Mouse (Mus musculus) left cerebral cortex, adult 18-20 months (tissue): ENCODE results near the gene Rnf31. TPM values are rescaled to one million over a fixed set of nuclear protein-coding genes. Genes with fewer than 3 reads are reported as not detected.

Experiments used
- DNase-seq, 2 experiments: peaks; one replicate each; pipeline ENCODE4 v3.0.0; 2021 to 2022; ENCODE audit warnings: low spot score in 2 of 2, mixed read lengths in 1 of 2
- total RNA-seq, 2 experiments: library from RNA; stranded (reverse); gene quantifications; 2 replicates each; pipeline ENCODE4 v1.2.3; 2021

Rnf31 gene
- total RNA-seq, 2 experiments from 2014 or later, result 42.0 to 46.2 TPM

DNA sequence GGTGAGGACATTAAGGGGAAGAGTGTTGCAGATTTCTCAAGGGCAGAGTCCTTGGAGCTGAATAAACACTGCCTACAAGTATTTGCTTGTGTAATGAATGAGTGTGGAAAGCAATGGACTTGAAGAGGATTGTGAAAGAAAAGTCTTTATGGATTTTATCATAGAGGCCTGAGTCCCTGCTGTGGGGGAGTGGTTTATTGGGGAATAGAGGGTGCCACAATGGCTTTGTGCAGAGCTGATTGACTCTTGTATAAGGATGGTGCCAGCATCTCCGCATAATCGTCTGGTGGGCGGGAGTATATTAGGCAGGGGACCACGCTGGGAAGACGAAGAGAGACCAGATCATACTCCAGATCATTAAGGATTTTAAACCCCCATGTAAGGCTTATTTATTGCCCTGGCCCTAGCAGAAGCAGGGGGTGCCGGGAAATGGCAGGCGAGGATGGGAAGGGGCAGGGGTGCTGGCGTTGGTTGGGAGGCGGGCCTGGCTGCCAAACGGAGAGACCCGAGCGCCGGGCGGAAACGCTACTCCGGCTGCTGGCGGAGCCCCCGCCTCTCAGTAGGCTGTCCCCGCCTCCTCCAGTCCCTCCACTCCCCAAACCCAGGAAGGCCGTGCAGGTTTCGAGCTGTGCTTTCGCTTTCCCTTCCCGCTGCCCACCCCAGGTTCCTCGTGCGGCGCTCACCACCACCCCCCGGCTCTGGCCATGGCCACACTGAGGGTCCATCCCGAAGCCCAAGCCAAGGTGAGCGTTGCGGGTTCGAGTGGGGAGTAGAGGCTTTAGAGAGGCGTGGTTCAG, 13.4 kb upstream of the Rnf31 start, which contains the start of gene Psme1:
Gene Psme1 (plus strand): TSS at position 253 of the 797 bp plus-strand sequence.
- peak; percentile 43 to 64 for DNase-seq

DNA sequence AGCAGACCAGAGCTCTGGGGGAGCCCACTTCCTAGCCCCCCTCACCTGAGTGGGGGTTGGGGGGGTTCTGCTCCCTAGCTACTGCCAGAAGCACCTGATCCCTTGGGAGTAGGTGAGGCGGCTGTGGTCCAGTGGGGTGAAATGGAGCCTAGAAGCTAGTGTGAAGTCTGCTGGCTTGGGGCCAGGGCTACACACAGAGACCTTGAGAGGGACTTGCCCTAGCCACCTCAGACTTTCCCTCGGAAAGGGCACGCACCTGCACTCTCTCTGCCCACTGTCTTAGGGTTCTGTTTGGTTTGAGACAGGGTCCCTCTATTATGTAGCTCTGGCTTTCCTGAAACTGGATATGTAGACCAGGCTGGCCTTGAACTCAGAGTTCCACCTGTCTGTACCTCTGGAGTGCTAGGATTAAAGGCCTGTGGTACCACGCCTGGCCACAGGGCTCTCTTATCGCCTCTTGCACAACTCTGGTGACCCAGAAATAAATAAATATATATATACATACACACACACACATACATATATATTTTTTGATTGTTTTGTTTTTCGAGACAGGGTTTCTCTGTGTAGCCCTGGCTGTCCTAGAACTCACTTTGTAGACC, 12.7 kb upstream of the Rnf31 start:
- DNase-seq, result no peak

DNA sequence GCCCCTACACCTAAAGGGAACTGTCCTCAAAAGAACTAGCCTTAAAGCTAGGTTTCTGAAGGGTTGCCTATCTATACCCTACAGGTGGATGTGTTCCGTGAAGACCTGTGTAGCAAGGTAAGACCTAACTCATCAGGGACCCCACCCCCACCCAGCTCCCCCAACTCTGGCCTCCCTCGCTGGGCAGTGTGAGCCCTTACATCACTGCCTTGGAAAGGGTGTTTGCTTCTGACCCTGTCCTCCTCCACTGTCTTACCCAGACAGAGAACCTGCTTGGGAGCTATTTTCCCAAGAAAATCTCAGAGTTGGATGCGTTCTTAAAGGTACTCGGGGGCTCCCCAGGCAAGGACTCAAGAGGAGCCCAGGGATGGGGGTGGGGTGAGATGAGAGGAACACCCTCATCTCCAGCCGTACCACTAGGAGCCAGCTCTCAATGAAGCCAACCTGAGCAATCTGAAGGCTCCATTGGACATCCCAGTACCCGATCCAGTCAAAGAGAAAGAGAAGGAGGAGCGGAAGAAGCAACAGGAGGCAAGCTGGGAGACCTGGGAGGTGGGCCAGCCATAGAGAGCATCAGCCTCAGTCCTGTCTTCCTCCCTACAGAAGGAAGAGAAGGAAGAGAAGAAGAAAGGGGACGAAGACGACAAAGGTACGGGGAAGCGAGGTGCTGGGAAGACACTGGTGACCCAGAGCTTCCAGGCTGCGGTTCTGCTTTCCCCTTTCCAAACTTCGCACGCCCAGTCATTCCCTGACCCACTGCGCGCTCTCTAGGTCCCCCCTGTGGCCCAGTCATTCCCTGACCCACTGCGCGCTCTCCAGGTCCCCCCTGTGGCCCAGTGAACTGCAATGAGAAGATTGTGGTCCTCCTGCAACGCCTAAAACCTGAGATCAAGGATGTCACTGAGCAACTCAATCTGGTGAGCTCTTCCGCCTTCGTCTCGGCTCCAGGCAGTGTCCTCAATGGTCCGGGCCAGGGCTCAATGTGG, 11.7 kb upstream of the Rnf31 start:
- DNase-seq, result no peak

DNA sequence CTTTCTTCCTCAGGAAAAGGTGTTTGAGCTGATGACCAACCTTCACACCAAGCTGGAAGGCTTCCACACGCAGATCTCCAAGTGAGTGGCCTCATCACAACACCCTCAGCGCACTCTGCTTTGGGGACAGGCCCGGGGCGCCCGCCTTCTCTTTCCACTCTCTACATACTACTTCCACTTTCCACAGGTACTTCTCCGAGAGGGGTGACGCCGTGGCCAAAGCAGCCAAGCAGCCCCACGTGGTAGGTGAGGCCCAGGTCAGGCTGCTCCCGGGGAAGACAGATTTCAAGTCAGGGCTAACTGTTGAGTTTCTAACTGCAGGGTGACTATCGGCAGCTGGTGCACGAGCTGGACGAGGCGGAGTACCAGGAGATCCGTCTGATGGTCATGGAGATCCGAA, 10.8 kb upstream of the Rnf31 start:
- DNase-seq, result no peak

DNA sequence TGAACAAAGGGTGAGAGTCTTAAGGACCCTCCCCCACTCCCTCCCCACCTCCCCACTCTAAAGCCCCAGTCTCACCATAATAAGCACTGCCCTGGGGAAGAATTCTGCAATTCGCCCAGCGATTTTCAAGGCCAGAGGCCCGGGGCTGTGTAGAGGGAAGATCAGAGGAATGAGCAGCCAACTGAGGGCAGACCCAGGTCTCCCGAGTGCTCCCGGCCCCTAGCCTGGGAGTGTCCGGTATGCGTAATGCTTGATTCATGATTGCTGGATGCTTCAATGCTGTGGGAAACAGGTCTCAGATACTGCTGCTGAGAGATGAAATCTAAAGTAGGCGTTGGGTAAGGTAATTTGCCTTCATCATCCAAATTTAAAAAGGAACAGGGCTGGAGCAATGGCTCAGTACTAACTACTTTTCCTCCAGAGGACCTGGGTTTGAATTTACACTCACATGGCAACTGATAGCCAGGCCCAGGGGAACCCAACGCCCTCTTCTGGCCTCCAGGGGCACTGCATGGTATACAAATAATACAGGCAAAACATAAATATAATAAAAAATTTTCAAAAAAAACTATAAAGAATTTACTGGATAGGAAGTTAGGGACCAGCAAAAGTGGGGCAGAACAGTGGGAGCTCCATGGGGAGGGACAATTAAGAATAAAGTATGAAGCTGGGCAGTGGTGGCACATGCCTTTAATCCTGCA, 9.4 kb upstream of the Rnf31 start:
- DNase-seq, result no peak

DNA sequence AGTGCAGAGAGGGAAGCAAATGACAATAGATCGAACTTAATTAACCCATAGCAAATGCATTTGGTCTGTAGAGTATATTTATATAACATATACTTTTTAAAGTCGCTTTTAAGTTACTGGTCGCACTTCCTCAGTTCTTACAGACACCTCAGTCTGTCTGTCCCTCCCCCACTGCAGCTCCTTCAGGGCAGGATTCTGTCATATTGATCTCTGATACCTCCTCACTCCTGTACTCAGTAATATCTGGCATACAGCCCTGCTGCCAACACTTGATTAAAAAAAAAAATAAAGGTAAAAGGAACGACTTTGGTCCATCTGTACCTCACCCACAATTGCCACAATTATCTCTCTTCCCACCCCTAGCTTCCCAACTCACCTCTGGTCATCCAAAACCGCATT, 7.2 kb upstream of the Rnf31 start:
- no peak for DNase-seq

DNA sequence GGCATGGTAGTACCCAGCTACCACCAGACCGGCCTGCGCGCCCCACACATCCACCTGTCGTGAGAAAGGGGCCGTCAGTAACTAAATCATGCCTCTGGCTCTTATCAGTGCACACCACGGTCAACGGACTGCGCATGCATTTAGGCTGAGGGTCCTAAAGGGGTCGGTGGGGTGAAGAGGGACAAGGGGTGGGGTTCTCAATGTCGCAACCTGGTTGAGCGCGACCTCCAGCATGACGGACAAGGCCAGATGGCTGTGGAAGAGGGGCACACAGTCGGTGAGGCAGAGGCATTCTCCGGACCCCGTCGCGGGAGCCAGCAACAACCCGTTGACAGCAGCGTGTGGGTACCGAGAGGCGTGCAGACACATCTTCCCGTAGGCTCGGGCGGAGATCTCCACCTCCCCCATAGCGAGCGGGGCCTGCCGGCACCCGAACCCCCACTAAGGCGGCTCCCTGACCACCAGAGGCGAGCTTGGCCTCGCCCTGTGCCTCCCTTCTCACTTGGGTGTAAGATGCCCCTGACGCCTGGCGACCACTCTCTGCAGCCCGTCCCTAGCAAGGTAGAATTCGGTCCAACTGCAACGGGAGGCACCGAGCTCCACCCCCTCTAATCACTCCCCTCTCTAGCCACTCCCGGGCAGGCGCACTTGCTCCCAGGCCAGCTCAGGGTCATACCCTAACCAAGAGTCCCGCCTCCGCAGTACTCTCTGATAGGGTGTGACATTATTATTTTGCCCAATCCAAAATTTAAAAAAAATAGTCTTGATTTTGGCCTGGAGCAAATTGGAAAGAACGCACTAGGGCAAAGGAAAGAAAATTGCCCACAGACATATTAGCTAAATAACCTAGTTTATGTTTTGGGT, 6.6 kb upstream of the Rnf31 start, which contains the start of gene Emc9:
Gene Emc9 (minus strand): TSS at position 601 of the 864 bp plus-strand sequence.
- peak; percentile 52 to 65 for DNase-seq

DNA sequence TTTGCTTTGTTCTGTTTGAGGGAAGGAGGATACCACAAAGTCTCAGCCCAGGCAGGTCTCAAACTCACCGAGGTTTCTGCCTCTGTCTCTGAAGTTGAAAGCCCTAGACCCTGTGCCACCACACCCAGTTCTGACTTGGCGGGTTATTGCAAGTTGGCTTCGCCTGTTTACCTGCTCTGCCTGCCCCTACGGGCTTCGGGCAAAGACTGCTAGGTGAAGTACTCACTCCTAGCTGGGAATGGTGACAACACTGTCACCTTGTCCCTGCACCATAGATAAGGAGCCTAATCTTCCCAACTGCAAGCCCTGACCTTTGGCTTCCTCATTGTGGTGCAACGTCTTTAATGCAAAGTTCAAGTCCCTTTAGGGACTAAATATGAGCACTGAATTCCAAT, 5.9 kb upstream of the Rnf31 start:
- no peak for DNase-seq

DNA sequence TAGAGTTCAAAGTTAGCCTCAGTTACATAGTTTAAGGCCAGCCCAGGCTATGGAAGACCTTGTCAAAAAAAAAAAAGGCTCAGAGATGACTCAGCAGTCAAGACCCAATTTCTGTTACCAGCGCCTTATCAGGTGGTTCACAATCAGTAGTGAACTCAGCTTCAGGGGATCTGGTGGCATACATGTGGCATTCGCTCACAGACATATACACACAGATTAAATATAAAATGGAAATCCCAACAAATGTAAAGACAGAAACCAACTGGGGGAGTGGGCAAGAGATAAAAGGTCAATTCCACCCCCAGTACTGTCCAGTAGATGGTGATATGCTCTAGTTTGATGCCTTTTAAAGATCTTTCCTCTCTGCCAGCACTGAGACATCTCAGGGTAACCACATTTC, 5.4 kb upstream of the Rnf31 start:
- no peak for DNase-seq

DNA sequence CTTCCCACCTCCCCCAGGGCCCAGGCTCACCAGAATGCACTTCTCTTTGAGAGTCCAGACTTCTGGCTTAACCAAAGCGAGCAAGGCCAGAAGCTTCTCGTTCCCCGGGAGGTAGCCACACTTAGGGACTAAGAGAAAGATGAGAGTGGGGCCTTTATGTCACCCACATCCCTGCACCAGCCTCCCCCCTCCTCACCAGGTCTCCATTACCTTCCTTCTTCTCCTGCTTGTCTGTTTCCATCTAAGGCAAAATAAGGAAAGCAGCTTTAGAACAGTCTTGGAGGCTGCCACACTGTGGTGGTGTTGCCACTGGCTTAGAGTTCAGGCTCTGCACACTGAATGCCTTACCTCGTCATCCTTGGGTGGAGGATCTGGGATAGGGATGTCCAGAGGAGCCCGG, 2.2 kb upstream of the Rnf31 start:
- DNase-seq, result no peak

DNA sequence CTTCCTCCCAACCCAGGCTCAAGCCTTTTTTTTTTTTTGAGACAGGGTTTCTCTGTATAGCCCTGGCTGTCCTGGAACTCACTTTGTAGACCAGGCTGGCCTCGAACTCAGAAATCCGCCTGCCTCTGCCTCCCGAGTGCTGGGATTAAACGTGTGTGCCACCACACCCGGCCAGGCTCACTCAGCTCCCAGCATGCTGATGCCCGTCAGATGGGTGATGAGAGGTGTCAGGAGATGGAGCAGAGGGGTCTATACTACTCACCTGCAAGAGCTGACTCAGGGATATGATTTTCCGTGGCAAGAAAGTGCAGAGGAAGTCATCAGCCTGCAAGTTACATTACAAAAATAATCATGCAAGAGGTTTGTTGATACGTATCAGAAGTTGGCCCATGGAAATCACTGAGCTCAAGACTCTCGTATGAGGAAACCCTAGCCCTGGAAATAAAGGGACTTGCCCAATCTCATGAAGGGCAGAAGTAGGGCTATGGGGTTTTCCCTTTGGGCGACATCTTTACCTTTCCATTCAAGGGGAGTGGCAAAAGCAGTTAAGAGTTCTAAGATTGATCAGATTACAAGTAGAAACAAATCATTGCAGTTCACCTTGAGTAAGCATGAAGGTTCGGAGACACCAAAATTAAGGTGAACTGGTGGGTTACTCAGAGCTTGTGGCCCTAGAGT, 1.6 kb upstream of the Rnf31 start:
- DNase-seq, result no peak

DNA sequence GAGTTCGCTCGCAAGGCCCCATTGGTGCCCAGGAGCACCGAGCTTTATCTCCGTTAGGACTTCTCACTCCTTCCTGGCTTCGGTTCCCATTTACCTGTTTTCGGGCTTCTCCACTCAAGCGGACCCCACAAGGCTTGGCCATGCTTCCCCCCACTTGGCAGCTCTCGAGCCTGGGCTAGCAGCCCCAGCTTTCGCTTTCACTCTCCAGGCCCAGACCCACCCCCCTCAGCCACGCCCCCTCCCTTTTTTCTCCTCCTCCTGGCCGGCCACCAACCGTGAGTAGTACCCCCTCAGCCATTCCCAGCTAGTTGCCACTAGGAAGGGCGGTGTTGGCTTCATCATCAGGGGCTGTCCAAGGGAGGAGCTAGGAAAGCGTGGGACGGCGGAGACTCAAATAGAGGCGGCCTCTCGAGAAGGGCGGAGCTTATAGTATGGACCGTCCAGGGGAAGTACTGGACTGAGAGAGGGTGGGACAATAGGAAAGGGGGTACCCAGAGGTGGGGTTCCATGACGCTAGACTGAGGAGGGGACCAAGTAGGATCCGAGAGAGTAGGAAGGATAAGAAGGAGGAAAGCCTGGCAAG, 669 bp upstream of the Rnf31 start, which contains the start of gene Psme2:
Gene Psme2 (minus strand): TSS at position 366 of the 583 bp plus-strand sequence.
- peak; percentile 85 to 90 for DNase-seq

DNA sequence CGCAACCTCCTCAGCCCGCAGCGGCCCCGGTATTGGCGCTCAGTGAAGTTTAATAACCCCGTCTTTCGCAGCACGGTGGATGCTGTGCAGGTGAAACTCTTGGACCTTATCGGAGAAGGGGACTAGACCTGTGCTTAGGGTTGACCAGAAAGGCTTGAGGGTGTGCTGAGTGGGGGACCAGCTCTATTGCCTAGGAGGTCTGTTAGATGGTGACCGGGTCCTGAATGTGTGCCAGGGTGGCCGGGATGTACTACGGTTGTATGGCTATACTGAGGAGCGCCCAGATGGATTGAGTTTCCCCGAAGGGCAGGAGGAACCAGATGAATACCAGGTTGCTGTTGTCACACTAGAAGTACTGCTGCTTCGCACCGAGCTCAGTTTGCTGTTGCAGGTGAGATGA, 718 bp downstream of the Rnf31 start:
- no peak for DNase-seq

DNA sequence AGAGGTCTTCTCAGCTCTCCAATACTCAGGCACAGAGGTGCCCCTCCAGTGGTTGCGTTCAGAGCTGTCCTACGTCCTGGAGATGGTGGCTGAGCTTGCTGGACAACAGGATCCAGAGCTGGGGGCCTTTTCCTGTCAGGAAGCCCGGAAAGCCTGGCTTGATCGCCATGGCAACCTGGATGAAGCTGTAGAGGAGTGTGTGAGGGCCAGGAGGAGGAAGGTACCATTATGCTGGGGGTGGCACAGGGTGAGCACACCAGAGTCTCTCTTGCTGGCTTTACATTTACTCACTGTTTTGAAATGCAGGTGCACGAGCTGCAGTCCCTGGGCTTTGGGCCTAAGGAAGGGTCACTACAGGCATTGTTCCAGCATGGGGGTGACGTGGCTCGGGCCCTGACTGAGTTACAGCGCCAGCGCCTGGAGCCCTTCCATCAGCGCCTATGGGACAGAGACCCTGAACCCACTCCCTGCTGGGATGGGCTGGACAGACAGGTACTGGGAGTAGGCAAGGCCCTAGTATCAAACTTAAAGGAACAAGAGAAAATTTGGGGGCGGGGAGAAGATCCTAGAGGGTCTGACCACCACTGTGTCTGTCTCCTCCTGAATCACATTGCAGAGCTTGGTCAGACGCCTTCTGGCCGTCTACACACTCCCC, 4.7 kb downstream of the Rnf31 start:
- peak in 1 of 2 experiments; percentile 23 for DNase-seq

DNA sequence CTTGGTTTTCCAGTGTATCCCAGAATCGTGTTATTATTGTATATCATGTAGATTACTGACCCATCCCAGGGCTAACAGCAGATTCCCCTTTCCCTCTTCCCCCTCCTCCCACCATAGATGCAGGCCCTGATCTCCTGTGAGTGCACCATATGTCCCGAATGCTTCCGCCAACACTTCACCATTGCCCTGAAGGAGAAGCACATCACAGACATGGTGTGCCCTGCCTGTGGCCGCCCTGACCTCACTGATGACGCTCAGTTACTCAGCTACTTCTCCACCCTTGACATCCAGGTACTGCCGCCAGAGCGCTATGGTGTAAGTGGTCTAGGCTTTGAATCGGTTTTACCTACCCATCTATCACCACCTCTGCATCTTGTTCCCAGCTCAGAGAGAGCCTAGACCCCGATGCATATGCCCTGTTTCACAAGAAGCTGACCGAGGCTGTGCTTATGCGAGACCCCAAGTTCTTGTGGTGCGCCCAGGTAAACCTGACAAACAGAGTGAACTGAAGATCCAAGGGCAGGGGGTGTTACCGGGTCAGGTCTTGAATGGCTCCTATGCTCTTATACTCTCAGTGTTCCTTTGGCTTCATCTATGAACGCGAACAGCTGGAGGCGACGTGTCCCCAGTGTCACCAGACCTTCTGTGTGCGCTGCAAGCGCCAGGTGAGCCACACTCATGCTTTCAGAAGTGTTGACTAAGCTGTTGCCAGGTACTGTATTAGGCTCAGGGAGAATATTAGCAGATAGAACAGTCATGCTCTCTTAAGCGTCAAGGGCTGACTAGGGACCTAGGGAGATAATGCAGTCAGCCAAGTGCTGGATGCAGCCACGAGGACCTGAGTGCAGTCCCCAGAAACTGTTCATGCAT, 7.2 kb downstream of the Rnf31 start:
- no peak for DNase-seq

DNA sequence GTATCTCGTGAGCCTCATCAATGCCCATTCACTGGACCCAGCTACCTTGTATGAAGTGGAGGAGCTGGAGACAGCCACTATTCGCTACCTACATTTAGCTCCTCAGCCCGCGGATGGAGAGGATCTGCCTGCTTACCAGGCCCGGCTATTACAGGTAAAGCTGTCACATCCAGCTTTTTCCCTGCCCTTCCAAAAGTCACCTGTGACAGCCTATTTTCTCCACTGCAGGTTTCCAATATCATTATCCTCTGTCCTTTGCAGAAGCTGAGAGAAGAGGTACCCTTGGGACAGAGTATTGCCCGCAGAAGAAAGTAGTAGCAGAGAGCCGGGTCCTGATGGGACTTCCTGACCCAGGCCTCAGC, 11.7 kb downstream of the Rnf31 start, which contains the start of gene Irf9:
Gene Irf9 (plus strand): TSS at position 301 of the 362 bp plus-strand sequence.
- DNase-seq, result no peak
